Mouse (Mus musculus): ENCODE results near the gene Ube2k.

The Ube2k gene

DNA sequence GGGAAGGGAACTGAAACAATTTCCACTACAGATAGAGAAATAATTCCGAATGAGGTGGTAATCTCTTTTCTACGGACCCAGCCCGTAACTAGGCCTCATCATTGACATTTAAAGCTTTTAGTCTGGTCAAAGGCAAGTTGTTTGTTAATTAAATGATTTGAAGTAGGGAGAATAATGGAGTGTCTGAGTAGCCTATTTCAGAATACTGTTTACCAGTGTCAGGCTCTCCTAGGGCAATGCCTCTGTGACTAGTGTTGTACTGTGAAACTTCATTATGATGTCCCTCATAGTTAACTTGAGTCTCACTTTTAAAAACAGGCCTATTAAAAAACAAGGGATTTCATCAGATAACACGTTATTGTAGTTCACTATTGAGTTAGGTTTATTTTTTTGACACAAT is 1.1 kb downstream of the Ube2k start:
- no peak for DNase-seq

DNA sequence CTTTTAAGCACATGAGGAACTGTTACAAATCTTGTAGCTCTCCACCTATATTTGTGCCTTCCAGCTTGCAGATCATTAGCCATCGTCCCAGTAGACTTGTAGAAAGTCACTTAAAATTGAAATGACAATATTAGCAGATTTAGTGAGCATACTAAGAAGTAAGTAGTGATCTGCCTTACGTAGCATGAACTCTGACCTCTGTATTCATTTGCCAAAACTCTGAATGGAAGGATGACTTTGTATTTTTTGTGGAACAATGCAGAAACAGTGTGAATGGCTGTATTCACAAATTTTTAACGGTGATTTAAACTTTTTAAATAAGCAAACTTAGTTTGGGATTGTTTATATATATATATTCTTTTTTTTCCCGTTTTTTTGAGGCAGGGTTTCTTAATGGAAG is 1.8 kb downstream of the Ube2k start:
- DNase-seq, result no peak

DNA sequence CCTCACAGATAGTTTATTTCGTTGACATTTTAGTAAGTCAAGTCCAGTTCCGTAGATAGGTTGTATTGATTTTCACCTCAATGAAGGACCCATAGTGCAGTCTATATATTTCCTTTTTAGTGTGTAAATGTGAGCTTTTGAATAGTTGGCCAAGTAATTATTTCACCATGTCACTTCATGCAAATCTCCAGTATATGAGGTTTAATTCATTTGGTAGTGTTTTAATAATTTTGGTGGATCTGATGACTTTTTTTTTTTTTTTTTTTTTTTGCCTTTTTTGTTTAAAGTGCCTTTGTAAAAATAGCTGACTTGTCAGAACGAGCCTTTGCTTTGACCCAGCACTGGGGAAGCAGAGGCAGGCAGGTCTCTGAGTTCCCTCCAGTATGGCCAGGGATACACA is 2.8 kb downstream of the Ube2k start:
- no peak for DNase-seq

DNA sequence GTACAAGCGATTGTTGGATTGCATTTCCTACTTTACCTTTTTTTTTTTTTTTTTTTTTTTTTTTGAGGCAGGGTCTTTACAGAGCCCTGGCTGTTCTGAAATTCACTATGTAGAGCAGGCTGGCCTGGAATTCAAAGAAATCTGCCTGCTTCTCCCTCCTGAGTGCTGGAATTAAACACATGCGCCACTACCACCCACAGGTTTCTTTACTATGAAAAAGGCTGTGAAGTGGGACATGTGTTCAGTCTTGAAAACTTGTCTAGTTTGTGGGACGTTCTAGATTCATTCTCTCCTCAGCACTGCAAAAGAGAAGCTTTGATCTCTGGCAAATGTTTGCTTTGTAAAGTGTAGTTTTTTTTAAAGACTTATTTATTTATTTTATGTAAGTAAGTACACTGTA is 4.9 kb downstream of the Ube2k start:
- no peak for DNase-seq

DNA sequence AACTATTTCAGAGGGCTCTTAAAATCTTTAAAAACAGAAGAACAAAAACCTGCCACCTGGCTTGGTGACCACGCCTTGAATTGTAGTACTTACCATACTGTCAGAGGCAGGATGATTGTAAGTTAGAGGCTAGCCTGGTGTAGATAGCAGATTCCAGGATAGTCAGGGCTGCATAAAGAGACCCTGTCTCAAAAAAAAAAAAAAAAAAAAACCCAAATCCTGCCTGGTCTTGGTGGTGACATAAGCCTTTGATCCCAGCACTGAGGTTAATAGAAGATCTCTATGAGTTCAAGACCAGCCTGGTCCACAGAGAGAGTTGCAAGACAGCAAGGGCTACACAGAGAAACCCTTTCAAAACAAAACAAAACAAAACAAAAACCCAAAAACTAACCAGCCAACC is 6.5 kb downstream of the Ube2k start:
- no peak for DNase-seq

DNA sequence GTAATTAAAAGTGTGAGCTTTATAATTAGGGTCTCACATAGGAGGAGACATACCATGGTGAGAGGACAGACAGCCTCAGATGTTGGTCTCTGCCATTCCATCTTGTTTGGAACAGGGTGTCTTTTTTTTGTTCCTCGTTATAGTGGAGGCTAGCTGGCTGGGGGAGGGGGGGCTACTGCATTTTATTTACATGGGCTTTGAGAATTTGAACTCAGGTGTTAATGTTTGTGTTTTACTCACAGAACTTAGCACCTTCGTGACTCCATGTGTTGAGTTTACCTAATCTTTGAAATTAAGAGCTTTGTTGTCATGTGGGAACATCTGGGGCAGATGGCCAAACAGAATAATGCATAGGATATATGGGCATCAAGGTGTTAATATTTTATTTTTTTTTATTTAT is 7.6 kb downstream of the Ube2k start:
- DNase-seq, result no peak

DNA sequence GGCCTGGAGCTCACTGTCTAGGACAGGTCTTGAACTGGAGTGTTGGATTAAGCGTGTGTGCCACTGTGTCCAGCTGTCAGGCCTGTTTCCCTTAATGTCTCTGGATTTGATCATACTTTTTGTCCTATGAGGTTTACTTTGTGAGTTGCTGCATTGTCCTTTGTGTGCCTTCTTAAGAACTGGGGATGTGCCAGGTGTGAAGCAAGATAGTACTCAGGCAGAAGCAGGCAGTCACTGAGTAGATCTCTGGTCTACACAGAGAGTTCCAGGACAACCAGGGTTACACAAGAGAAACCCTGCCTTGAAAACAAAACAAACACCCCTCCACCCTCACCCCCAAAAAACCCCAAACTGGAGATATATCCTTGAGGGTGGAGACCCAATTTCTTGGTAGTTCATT is 12.6 kb downstream of the Ube2k start:
- no peak for DNase-seq

DNA sequence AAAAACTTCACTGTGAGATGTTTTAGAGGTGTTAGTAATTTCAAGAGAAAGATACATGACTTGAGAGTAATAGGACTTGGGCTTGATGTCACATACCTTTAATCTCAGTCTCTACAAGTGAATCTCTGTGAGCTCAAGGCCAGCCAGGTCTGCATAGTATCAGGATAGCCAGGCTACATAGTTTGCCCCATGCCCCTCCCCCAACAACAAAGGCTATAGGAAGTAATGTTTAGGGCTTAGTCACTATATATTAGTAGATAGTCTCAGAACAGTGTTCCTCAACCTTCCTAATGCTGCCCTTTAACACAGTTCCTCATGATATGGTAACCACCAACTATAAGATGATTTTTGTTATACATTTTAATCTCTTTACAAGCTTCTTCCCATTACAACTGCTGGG is 20.1 kb downstream of the Ube2k start:
- no peak for DNase-seq

DNA sequence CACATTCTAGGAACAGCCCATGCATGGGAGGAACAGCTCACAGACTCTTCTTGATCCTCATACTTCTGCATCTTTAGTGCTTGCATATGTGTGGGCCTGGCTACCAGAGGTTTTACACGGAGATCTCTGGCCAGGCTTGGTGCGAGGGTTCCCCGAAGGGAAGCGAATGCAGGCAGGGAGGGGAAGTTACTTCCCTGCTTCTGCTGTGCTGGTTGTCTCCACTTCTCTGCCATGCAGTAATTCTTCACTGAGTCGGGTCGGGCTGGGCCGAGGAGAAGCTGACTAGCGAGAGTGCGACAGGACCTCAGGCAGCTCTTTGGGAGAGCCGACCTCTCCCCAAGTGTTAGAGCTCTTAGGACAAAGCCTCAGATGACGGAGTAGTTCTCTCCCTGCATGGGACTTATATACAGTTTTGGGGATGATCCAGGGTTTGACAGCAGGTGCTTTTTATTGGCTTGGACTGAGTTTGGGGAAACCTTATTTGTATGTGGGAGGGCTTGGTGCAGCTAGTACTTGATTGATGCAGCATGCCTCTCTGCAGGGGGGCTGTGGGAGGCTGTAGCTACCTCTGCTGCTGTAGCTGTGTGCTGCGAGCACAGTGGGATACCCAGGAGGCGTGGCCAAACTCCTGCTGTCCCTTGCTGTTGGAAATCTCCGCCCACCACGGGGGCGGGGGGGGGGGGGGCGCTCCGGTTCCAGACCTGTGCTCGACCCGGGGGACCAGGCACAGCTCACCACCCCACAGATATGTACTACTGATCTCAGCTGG is 24.3 kb downstream of the Ube2k start:
- DNase-seq, result no peak

DNA sequence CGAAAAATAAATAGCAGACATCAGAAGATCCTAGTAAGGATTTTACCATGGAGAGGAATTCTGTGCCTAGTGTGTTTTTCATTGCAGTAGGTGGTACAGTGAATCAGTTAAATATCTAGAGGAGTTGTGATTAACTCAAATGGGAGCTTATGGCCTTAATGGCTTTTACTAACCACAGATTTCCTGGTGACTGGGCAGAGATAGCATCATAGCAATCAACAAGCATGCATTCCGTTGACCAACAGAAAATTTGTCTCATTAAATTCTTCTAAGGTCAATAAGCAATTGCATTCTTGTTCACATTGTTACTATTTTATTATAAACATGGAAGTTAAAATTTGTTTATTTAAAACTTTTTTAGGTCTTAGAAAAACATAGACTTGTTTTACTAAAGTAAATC is 28.5 kb downstream of the Ube2k start:
- DNase-seq, result no peak

DNA sequence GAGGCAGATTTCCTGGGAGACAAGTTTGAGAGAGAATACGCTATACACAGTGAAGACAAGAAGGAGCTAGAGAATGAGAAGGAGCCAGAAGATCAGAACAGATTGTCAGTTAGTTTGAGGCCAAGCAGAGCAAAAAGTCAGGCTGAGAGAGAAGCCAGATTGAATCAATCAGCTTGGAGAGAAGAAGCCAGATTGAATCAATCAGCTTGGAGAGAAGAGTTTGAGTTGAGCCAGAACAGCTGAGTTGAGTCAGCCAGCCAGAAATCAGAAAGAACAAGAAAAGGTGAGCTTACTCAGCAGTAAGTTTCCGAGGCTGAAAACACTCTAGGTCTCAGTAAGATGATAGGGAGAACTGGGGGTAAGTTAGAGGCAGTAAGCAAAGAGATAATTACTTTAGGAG is 37.8 kb downstream of the Ube2k start:
- no peak for DNase-seq

DNA sequence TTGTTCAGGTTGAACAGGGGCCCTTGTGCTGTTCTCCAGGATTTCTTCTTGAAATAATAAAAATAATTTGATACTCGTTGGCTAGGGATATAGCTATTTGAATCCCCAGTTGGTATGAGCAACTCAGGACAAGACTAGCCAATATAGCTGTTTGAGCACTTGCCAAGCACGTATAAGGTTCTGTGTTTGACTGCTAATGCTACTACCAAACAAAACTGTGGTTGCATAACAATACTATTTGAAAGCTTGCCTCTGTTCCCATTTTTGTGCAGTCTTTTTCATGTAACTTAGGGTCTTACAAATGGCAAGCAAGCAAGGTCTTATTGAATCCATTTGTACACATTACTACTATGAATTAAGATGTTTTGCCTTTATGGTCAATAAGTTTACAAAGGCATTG is 38.9 kb downstream of the Ube2k start:
- no peak for DNase-seq

DNA sequence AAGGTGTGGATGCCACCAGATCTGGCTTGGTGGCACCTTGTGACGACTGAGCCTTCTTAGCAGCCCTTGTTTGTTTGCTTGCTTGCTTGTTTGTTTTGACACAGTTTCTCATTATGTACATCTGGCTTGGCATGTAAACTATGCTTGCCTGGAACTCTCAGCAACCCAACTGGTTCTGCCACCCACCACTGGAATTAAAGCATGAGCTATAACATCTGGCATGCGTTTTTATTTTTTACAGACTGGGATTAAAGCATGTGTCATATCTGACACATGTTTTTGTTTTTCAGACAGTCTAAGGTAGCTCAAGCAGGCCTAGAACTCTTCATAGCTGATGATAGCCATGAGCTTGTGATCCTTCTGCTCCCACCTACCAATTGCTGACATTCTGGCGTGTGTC is 41.5 kb downstream of the Ube2k start:
- no peak for DNase-seq

DNA sequence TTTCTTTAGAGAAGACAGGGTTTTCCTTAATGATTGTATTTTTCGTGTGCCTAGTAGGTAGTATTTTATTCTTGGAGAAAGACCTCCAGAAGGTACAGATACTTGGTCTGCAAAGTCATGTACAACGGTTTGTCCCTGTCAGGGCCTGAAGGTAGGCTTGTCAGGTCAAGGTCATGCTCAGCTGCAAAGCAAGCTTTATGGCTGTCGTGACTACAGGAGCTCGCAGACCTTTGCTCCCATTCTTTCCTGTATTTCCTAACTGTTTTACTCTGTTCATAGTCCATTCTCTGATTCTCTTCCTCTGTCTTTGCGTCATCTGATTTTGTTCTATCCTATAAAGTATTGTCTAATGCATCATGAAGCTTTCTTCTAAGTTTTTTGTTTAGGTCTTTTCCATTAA is 49.3 kb downstream of the Ube2k start:
- no peak for DNase-seq

DNA sequence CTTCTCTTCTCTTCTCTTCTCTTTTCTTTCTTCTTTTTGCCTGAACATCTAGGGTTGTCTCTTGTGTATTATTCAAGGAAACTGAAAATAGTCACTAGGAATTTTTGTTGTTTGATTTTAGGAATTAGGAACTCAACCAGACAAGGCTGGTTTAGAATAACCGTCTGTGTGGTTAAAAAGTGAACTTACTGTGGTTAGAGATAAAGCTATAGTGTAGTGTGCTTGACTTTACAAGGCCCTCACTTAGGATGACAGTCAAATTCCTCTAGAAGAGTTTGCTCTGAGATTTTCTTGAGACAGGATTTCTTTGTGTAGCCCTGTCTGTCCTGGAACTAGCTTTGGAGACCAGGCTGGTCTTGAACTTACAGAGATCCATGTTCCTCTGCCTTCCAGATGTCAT is 53.2 kb downstream of the Ube2k start:
- no peak for DNase-seq

DNA sequence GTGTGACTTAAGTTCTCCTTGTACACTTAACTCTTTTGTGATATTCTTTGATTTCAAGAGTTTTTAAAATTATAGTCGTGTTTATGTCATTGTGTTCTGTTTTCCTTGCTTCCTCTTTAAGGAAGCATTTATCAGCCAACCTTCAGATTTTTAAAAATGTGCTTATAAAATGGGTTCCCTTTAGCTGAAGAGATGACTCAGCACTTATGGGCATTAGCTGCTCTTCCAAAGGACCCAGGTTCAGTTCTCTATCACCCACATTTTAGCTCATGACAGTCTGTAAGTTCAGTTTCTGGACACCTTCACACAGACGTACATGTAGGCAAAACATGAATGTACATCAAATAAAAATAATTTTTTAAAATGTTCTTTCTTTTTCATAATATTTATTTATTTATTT is 55.4 kb downstream of the Ube2k start:
- no peak for DNase-seq

DNA sequence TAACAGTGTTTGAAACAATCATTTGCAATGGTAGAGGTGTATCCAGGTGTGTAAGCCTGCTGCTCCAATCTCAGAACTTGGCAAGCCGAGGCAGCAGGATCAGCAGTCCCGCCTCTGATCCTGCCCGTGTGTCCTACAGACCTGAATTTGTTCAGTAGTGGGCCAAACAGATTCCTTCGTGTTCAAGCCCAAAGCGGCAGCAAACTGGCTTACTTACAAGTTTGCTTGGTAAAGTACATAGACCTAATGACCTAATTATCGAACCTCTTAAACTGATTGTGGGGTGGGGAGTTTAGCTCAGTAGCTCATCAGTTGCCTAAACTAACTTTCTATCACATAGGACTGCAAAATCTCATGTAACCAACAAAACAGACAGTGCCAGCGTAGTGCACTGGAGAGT is 62.6 kb downstream of the Ube2k start:
- no peak for DNase-seq

DNA sequence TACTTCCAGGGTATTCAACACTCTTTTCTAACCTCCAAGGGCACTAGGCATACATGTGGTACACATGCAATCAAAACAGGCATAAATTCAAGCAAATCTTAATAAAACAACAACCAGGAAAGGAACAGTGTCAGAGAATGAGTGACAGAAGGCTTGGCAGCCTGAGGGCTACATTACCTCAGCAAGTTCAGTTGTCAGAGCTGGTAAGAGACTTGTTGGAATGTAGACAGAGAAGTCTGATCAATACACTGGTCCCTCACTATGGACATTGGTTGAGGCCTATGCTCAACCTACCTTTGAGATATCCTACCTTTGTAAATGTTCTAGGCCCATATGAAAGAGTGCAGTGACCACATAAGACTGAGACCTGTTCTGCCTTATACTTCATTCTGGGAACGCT is 69.8 kb downstream of the Ube2k start:
- no peak for DNase-seq

DNA sequence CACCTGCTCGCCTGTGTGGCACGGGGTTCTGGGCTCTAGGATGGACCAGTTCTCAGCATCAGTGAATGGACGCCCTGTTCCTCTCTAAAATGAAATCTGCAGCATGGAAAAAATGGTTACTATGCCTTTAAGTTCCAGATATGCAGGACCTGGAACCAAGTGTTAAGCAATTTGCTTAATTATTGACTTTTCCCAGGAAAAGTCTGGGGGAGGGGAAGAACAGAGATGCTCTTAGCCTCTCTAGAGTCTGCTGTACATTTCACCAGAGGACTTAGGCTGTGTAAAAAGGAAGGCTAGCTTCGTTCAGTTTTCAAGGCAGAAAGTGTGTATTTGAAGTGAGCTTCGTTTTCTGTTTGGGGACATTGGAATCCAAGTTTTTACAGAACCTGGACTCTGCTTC is 72.7 kb downstream of the Ube2k start:
- peak; percentile 7 for DNase-seq

DNA sequence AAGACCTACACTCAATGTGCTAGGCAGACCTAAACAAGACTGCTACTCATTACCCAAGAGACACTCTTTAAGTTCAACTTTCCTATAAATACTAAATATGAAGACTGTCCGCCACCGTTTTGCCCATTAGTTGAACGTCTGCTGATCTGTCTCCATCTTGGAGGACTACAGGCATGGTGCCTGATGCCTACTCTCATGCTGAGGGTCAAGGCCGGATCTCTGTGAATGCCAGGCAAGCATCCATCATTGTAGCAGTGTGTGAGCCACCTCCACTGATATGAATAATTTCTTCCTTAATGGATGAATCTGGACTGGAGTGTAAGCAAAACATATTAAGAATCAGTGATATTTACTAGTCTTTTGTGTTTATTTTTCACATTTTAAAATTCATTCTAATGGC is 73.5 kb downstream of the Ube2k start:
- DNase-seq, result no peak

DNA sequence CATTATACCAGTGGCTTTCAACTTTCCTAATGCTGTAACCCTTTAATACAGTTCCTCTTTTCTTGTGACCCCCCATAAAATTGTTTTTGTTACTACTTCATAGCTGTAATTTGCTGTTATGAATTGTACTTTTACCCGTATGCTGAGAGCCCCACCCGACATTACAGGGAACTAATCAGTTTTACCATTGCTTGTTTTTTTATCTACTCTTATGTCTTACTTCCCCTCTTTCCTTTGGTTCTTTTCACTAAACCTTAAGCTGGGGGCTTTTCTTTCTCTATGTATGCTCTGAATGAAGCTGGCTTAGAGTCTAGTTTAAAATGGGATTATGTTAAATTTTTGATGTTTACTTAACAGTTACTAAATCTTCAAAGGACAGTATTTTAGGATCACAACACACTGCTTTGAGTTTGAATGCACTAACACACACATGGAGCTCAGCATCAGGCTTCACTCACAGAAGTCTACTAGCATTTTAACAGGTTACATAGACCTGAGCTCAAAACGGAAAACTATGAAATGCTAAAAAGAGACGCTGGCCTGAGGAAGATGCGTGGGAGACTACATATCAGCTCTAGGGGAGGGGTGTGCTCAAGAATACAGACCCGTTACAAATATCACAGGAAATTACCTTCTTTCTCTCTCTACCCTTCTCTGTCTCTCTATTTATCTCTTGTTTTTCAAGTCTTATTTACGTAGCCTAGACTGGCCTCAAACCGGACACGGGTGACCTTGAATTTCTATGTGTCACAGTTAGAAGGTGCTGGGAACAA is 76.3 kb downstream of the Ube2k start:
- DNase-seq, result no peak

DNA sequence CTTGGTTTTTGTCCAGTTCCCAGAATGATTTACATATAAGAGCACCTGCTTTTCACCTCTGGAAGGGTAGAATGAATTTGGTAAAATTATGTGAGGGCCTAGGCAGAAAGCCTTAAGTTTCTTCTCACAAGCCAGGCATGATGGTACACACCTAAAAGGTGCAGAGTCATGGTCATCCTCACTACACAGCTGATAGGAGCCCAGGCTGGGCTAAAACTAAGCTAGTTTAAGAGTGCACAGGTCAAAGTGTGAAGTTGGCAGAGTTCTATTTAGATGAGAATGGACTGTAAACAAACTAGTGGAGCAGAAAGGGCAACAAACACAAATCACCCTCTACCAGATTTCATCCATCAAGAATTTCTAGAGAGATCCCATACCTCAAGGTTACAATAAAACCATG is 87.3 kb downstream of the Ube2k start:
- no peak for DNase-seq

DNA sequence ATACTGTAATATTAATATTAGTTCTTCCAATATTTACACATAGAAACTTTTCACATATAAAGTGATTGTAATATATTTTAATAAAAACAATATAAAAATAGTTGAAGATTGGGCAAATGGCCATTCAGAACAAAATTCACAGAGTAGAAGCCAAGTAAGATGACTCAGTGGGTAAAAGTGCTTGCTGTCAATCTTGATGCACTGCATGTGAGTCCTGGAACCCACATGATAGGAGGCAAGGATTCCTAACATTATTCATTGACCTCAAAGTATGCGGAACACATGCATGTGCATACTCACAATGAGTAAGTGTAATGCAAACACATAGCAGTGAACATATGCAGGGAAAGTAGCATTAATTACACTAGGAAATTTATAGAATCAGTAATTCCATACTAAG is 101.9 kb downstream of the Ube2k start:
- DNase-seq, result no peak
